17 mouse cellular contexts compared by ENCODE assay signal in the genomic region with DNA sequence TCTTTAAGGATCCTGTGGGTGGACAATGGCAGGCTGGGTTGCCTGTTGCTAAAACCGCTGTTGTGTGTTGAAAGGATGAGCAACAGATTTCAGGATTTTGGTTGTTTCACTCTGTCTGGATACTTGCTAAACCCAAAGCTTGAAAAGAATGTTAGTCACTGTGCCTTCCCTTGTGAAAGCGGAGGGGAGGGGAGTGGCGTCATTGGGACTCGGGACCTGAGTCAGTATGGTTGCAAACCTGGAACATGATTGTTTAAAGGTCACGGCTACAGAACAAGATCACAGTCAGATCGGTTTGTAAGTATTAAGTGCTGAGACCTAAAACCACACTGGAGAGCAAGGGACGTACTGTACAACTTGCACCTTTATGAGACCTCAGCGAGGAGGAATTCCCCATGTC.
A peak's percentile ranks its signal among the peaks of the same experiment; 100 is the strongest.
DNase-seq lines count a peak whose midpoint lies in the region.
"Had no signal": no experiment of that assay in that cellular context is flagged by ENCODE, and none has a peak within 500 bp of the region (broad histone marks: within the 10 kb centered on the region; RNA-seq: fewer than 3 reads in every experiment).

No protein-coding gene starts in this region.

- peak; percentile 56 for DNase-seq in adrenal gland, adult (ENCODE audit: inconsistent age in 2 of 2, low spot score in 1 of 2)
- no peak for DNase-seq in adrenal gland, postnatal 4 days (ENCODE audit: low spot score in 2 of 2)
- DNase-seq in Muller cell, postnatal 12 days (ENCODE audit: inconsistent ontology term): peak; percentile 17
- DNase-seq in adrenal gland, postnatal 14 days: peak; percentile 54
- peak; percentile 18 for DNase-seq in brain, adult 2 months (ENCODE audit: low read depth, low spot score)
- DNase-seq in MN1 (ENCODE audit: low spot score): no peak
- no peak for DNase-seq in spleen, postnatal 10 days (ENCODE audit: low spot score in 2 of 2)
- DNase-seq in frontal cortex, postnatal 36 days (ENCODE audit: low spot score in 2 of 2): no peak
- DNase-seq: cerebellum, adult 11 months; cerebellum, adult 2 months; cerebellum, adult 9-11 months; cerebellum, postnatal 36 days; gastrocnemius, adult 2 months; gastrocnemius, postnatal 14 days; heart, adult 11 months; heart, postnatal 4 days; kidney, adult 2 months had no signal

Comparison
In these comparisons a context has a peak if more than half of its experiments do, and no peak if none do; other contexts are left out.
1. DNase-seq: peak in adrenal gland, adult (2 of 2), Muller cell, postnatal 12 days (single experiment), adrenal gland, postnatal 14 days (single experiment) and brain, adult 2 months (single experiment); none in adrenal gland, postnatal 4 days (0 of 2), MN1 (single experiment), spleen, postnatal 10 days (0 of 2) and frontal cortex, postnatal 36 days (0 of 2).